Mouse (Mus musculus) hindbrain, embryonic 10.5 days (tissue): ENCODE measurements around the gene Mybph. TPM values are rescaled to one million over a fixed set of nuclear protein-coding genes. Genes with fewer than 3 reads are reported as not detected.

Source experiments
- DNase-seq: peaks from one replicate; pipeline ENCODE4 v3.0.0-alpha.2; 2017; ENCODE audit warnings: low spot score
- H3K27ac ChIP-seq: fragments of 300-500 bp; sonication (generic); 2 replicates; pipeline ENCODE4 v1.5.1; 2016; ENCODE audit warnings: mild to moderate bottlenecking, moderate library complexity
- H3K27me3 ChIP-seq: fragments of 300-500 bp; sonication (generic); 2 replicates; pipeline ENCODE4 v1.6.1; 2016; ENCODE audit warnings: mild to moderate bottlenecking; ENCODE audit not compliant: poor library complexity, insufficient read depth, severe bottlenecking
- H3K36me3 ChIP-seq: fragments of 300-500 bp; sonication (generic); 2 replicates; pipeline ENCODE4 v1.6.1; 2016; ENCODE audit warnings: mild to moderate bottlenecking, moderate library complexity
- H3K4me1 ChIP-seq: fragments of 300-500 bp; sonication (generic); replicated peaks from 2 replicates; pipeline ENCODE4 v1.6.1; 2016; ENCODE audit warnings: mild to moderate bottlenecking
- H3K4me3 ChIP-seq: fragments of 300-500 bp; sonication (generic); 2 replicates; pipeline ENCODE4 v1.5.1; 2016; ENCODE audit warnings: mild to moderate bottlenecking, moderate library complexity
- H3K9me3 ChIP-seq: fragments of 300-500 bp; sonication (generic); 2 replicates; pipeline ENCODE4 v1.6.1; 2016; ENCODE audit warnings: mild to moderate bottlenecking, moderate library complexity
- WGBS: fragments of 180-500 bp; shearing (Covaris S2); methylation state at CpG from one replicate; pipeline ENCODE4 v1.1.7; 2016; 5-methylcytosine and 5-hydroxymethylcytosine counted together
- polyA plus RNA-seq: library from polyadenylated mRNA; unstranded; fragments of >200 nt; fragmentation: Nextera tagmentation; extraction: Ambion mirVana; gene quantifications from 2 replicates; pipeline ENCODE4 v1.2.1, GENCODE M21; 2016

The Mybph gene
- polyA plus RNA-seq, 1 experiment from 2014 or later: 0.21 TPM

DNA sequence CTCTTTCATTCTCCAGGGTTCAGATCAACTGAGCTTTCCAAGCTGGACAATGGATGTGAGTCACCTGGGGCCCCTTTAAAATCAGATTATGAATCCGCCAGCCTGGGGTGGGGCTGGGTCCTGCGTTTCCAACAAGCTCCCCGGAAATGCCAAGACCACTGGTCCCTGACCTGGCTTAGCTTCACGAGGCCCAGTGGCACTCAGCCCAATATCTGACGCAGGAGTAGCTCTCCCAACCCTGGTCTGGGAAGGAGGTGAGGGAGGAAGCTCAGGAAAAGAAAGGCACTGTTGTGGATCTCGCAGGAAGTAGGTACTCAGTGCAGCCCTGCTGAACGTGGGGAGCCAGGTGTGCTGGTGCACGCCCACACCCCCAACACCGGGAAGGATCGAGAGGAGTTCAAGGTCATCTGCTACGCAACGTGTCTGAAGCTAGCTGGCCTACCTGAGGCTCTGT is 23.8 kb downstream of the Mybph start:
- Histone ChIP-seq H3K27me3 (peaks cover 9% of the 10 kb centered on the region), H3K9me3 (no peaks in the 10 kb centered on the region), H3K27ac (no peak overlapping the region), H3K4me1 (peaks cover 39% of the 10 kb centered on the region), H3K4me3 (no peak overlapping the region), H3K36me3 (no peaks in the 10 kb centered on the region)
- WGBS: 75% methylated on average over 12 of the region's 12 CpGs
- DNase-seq: no peak

DNA sequence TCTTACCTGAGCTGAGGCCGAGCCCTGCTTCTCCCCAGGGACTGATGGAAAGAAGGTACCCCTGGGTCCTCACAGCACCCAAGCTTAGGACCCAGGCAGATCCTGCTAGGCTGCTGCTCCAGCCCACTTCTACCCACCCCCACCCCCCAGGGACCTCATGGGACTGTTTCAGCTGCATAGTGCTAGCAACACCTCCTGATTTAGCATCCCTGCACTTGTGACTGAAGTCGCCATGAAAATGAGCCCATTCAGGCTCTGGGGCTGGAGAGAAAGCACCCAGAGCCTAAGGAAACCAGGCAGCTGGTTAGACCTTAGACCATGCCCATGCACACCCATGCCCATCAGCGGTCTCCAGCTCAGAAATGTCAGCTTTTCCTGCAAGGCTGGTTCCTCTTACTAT is 24.7 kb downstream of the Mybph start:
- Histone ChIP-seq H3K36me3 (no peaks in the 10 kb centered on the region), H3K27ac (no peak overlapping the region), H3K4me1 (peaks cover 38% of the 10 kb centered on the region), H3K4me3 (no peak overlapping the region), H3K27me3 (peaks cover 9% of the 10 kb centered on the region; the same call in 1 of the 2 replicates), H3K9me3 (no peaks in the 10 kb centered on the region)
- no peak for DNase-seq
- 79% methylated on average over 3 of the region's 3 CpGs for WGBS

DNA sequence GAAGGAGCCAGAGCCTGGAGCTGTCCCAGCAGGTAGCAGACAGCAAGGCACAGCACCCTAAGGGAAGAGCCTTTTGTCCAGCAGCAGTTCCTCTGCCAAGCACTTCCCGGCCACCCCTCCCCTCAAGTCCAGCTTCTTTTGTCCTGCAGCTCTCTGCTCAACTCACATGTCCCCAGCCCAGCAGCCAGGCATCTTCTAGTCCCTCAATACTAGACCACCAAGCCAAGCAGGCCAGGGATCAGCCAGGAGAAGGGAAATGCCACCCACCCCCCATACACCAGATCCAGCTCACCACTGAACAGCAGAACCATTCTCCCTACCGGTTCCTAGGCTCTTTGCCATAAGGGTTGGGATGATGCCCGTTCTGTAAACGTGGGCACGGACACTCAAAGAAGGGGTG is 26.4 kb downstream of the Mybph start:
- WGBS: 78% methylated on average over 5 of the region's 5 CpGs
- no peak for DNase-seq
- Histone ChIP-seq H3K36me3 (no peaks in the 10 kb centered on the region), H3K9me3 (no peaks in the 10 kb centered on the region), H3K4me1 (peaks cover 29% of the 10 kb centered on the region), H3K27ac (no peak overlapping the region; the same call in 1 of the 2 replicates), H3K27me3 (0 out of 2 replicates have a peak, but pooled peaks cover 4% of the 10 kb centered on the region), H3K4me3 (no peak overlapping the region)

DNA sequence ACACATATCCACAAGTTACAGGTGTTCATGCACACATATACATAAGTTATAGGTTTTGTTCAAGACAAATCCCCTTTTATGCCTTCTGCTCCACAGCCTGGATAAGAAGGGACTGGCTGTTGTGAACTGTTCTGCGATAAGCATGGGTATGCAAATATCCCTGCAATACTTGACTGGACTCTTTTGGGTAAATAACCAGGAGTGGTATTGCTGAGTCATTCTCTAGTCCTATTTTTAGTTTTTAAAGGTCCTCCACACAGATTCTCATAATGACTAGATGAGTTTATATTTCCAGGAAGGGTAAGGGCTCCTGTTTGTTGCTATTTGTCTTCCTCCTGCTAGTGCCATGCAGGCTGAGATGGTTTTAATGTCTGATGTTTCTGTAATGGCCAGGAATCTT is 27.9 kb downstream of the Mybph start:
- Histone ChIP-seq H3K27ac (no peak overlapping the region), H3K4me1 (peaks cover 16% of the 10 kb centered on the region), H3K36me3 (no peaks in the 10 kb centered on the region), H3K27me3 (0 out of 2 replicates have a peak, but pooled peaks cover 4% of the 10 kb centered on the region), H3K9me3 (no peaks in the 10 kb centered on the region), H3K4me3 (no peak overlapping the region)
- DNase-seq: no peak
- 93% methylated on average over 1 of the region's 1 CpGs for WGBS

DNA sequence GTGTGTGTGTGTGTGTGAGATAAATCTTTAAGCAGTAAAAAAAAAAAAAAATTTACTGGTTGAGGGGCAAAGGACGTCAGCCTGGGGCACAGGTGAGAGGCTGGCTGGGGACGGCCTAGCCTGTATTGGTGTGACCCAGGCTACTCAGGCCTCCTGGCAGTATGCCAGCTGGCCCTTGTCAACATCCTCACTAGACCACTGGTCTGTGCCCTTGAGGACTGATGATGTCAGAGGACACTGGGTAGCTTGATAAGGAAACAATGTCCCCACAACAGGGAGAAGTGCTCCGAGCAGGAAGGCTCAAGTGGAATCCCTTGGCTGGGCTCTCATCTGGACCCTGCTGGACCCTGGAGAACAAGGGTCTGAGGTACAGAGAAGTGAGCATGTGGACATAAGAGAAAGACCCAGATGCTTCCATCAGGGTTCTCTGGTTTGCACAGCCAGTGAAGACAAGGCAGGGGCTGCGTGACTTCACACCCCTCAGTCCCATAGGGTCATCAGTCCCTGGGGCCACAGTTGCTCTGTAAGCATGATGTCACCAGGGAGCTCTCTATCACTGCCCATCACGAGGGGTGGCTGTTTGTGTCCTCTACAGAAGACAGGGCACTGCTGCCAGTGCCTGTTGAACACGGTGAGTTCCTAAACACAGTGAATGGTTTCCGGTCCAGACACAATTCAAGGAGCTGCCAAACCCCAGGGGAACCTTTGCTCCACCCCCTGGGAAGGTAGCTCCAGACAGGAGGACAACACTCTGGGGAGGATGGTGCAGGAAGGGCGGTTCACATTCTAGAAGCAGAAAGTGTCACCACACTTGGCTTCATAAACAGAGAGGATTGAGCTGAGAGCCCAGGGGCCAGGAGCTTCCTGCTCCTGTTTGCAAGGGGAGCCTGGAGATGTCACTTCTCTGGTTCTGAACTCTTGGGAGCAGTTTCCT is 29.1 kb downstream of the Mybph start:
- Histone ChIP-seq H3K36me3 (no peaks in the 10 kb centered on the region), H3K9me3 (no peaks in the 10 kb centered on the region), H3K27ac (no peak overlapping the region), H3K4me3 (no peak overlapping the region), H3K27me3 (0 out of 2 replicates have a peak, but pooled peaks cover 4% of the 10 kb centered on the region), H3K4me1 (peaks cover 4% of the 10 kb centered on the region)
- WGBS: 68% methylated on average over 8 of the region's 8 CpGs
- no peak for DNase-seq

DNA sequence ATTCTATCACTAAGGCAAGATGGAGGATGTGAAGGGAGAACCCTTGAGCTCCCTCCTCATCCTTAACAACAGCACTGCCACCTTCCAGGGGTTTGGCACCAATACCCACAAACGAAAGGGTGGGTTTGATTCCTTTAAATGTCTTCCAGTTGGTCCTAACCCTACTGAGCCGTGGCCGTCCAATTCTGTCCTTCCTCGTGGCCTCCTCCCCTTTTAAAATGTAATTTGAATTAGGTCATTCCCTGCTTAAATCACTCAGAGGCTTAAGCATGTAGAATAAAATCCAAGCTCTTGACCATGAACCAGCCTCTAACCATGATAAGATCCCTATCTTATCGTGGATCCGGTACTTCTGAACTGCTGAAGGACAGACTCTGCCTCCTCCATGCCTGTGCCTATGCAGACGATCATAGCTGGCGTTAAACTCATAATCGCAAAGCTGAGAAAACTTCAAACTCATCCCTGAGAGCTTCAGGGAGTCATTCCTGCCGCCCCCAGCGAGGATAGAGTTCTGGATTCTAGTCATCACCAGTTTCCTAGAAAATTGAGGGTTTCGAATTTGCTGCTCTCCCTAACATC is 31.5 kb downstream of the Mybph start:
- Histone ChIP-seq H3K4me3 (no peak overlapping the region), H3K4me1 (no peaks in the 10 kb centered on the region), H3K27ac (no peak overlapping the region), H3K9me3 (no peaks in the 10 kb centered on the region), H3K27me3 (no peaks in the 10 kb centered on the region), H3K36me3 (no peaks in the 10 kb centered on the region)
- WGBS: 90% methylated on average over 12 of the region's 12 CpGs
- DNase-seq: no peak

DNA sequence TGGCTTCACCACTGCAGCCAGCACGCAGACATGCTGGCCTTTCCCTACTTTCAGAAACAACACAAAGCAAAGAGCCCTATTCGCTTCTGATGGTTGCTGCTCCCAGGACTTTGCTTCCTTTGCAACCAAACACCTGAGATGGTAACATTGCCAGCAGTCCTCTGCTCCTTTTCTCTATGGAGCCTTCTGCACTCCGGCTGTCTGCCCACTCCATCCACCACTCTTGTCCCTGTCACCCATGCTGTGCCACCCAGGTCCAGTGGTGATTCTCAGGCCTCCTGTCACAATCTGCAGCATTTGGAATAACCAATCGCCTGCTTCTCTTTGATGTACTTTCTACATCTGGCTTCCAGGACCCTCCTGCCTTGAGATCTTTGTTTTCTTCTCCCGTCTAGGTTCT is 32.1 kb downstream of the Mybph start:
- DNase-seq: no peak
- Histone ChIP-seq H3K27ac (no peak overlapping the region), H3K4me3 (no peak overlapping the region), H3K4me1 (no peaks in the 10 kb centered on the region), H3K36me3 (no peaks in the 10 kb centered on the region), H3K27me3 (peaks cover 3% of the 10 kb centered on the region; the same call in 1 of the 2 replicates), H3K9me3 (no peaks in the 10 kb centered on the region)
- 85% methylated on average over 5 of the region's 5 CpGs for WGBS

DNA sequence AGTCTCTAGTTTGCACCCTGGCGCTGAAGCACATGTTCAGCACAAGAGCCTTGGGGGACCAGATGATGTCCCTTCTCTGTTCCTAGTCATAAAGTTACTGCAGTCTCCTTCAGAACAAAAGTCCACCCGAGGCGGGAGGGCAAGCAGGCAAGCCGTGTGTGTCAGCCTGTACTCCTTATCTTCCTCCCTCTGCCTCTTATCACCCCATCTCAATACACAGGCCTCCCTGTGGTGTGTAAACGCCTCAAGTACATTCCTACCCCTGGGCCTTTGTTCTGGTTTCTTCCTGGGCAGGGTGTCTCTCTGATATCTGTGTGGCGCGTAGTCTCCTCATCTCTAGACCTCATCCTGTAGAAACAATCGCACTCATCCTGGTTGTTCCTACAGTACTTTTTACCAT is 33.5 kb downstream of the Mybph start:
- Histone ChIP-seq H3K27me3 (peaks cover 14% of the 10 kb centered on the region; the same call in 1 of the 2 replicates), H3K36me3 (no peaks in the 10 kb centered on the region), H3K4me3 (no peak overlapping the region), H3K4me1 (no peaks in the 10 kb centered on the region), H3K27ac (no peak overlapping the region), H3K9me3 (no peaks in the 10 kb centered on the region)
- 82% methylated on average over 8 of the region's 8 CpGs for WGBS
- DNase-seq: no peak

DNA sequence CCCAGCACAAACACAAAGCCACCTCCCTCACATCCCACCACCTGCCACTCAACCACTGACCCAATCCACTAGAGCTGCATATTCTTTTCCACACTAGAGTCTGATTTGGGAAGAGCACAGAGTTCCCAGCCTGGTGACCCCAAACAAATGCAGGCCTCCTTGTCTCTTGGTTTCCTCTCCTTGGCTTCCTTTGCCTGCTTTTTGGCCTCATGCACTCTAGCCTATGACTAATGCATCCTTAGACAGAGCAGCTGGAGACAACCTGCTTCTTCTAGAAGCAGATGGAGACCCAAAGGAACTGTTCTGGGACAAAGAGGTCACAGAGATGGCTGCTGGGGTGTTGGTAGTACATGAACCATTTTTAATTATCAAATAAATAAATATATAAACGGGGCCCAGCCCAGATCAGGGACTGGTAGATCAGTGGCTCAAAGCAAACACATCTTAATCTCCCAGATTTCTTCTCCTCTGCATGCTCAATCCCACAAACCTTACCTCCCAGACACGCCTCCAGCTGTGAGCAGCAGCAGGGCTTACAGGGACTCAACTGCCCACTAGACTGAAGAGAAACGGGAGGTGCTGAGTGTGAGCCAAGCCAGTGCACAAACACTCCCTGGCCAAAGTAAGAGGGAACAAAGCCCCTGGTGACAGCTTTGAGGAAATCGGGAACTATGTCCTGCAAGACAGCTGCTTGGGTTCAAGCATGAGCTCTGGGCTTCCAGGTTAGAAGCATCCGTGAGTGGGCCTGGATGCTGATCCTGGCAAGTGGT is 36.7 kb downstream of the Mybph start:
- no peak for DNase-seq
- no peaks in the 10 kb centered on the region for H3K36me3 ChIP-seq
- 70% methylated on average over 5 of the region's 5 CpGs for WGBS
- peaks cover 47% of the 10 kb centered on the region for H3K27me3 ChIP-seq
- peaks cover 22% of the 10 kb centered on the region for H3K4me1 ChIP-seq
- H3K27ac ChIP-seq: no peak overlapping the region
- no peak overlapping the region for H3K4me3 ChIP-seq
- H3K9me3 ChIP-seq: no peaks in the 10 kb centered on the region

DNA sequence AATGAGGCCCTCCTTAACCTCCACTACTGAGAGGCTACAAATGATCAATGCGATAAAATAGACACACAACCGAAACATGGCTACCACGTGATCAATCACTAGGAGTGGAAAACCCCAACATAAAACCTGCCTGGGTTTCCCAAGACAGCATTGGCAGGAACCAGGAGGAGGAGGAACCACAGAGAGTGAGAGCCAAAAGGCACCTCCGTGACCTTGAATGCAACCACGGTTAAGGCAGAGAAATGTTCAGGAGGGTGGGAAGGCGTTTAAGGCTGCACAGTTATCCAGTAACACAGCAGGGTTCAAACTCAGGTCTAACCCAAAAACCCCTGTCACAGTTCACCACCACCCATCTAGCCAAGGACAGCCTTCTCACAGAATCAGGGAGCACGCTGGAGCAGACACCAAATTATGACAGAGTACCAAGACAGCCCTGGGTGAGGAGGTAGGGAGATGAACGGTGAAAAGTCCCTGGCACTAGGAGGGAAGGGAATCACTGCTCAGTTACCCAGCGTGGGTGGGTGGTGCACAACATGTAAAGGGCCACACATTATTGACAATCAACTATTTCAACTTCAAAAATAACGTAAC is 37.5 kb downstream of the Mybph start:
- H3K9me3 ChIP-seq: no peaks in the 10 kb centered on the region
- DNase-seq: no peak
- WGBS: 87% methylated on average over 10 of the region's 10 CpGs
- no peak overlapping the region for H3K4me3 ChIP-seq
- H3K27me3 ChIP-seq: peaks cover 54% of the 10 kb centered on the region
- H3K36me3 ChIP-seq: no peaks in the 10 kb centered on the region
- H3K4me1 ChIP-seq: peaks cover 30% of the 10 kb centered on the region
- no peak overlapping the region for H3K27ac ChIP-seq

DNA sequence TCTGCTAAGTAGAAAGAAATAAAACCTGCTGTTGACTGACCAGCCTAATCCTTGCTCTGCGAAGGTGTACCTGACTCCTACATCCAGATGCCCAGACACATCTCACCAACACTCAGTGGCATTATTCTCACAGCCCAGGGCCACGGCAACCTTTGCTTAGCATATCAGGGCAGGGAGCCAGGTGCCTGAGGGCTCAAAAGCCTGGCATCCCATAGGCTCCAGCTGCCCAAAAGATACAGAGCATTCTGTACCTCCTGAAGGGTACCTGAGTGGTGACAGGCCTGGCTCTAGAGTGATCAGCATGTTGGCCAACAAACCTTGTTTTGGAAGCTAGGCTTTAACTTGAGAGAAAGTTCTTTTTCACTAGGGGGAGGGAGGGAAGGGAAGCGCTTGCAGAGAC is 38.0 kb downstream of the Mybph start:
- Histone ChIP-seq H3K9me3 (no peaks in the 10 kb centered on the region), H3K4me1 (peaks cover 35% of the 10 kb centered on the region), H3K27me3 (peaks cover 60% of the 10 kb centered on the region), H3K36me3 (no peaks in the 10 kb centered on the region), H3K4me3 (no peak overlapping the region), H3K27ac (no peak overlapping the region)
- DNase-seq: no peak
- 88% methylated on average over 3 of the region's 3 CpGs for WGBS

DNA sequence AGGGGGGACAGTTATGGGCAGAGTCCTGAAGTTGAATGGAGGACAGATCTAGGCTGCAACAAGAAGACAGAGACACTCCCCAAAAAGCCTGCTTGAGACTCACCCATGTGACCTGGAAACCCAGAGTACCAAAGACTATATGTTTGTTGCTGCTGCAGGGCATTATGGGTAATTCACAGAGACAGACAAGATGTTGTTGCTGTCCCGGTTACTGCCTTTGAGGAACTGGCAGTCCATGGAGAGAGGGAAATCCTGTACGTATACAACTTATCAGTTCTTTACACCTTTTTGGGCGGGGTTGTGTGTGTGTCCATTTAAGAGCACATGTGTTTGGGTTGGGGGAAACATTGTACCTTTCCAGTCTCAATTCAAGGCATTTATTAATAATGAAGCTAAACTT is 38.4 kb downstream of the Mybph start:
- Histone ChIP-seq H3K9me3 (no peaks in the 10 kb centered on the region), H3K36me3 (no peaks in the 10 kb centered on the region), H3K4me3 (no peak overlapping the region), H3K4me1 (peaks cover 36% of the 10 kb centered on the region), H3K27me3 (peaks cover 64% of the 10 kb centered on the region), H3K27ac (no peak overlapping the region)
- WGBS: 77% methylated on average over 3 of the region's 3 CpGs
- DNase-seq: no peak
